8 mouse cellular contexts compared by ENCODE assay signal in the genomic region with DNA sequence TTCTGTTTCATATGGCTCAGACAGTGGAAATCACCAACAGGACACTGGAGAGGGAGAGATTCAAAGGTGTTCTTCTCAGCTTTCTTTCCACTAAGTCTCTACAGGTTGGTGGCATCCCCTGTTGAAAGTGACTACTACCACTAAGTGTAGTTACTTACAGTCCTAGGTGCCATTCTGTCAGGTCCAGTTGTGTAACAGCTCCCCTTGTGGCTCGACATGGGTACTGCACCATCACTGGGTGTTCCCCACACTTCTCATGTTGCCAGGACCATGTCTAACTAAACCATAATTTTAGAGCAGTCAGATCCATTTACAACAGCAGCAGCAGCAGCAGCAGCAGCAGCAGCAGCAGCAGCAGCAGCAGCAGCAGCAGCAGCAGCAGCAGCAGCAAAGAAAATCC.
DNase-seq lines count a peak whose midpoint lies in the region; ATAC-seq and TF ChIP-seq lines count a peak whose summit lies in the region.

No protein-coding gene starts in this region.

- 0 out of 2 replicates have a peak, but pooled peaks have one; percentile 45 for ATAC-seq in heart, embryonic 12.5 days (ENCODE audit: insufficient number of reproducible peaks, low FRiP score)
- peak; percentile 95 for ATAC-seq in megakaryocyte progenitor cell, adult 5-6 weeks (replicated peaks; ENCODE audit: poor library complexity)

- no peak for DNase-seq in heart, postnatal 25 days (ENCODE audit: low spot score)
- DNase-seq in ES-CJ7 (ENCODE audit: low read depth, low spot score): peak; percentile 44
- DNase-seq in cerebellum, adult 2 months: peak in 1 of 2 experiments; percentile 18
- DNase-seq in frontal cortex, postnatal 36 days (ENCODE audit: low spot score in 2 of 2): peak; percentile 18 to 38
- DNase-seq in layer of hippocampus, postnatal 10 days (ENCODE audit: low spot score in 2 of 2): peak; percentile 52
- peak; percentile 26 for DNase-seq in thymus, postnatal 14 days

- H3K9ac ChIP-seq in heart, embryonic 12.5 days: no peak overlapping the region

- peak; percentile 66 for TF ChIP-seq CTCF in cerebellum, adult 2 months (IDR thresholded peaks at IDR 0.05; ENCODE audit: borderline replicate concordance, insufficient read depth, low read depth, low read length)

- H3K27me3 ChIP-seq in heart, embryonic 12.5 days (replicated peaks): no peaks in the 10 kb centered on the region
- no peaks in the 10 kb centered on the region for H3K27me3 ChIP-seq in cerebellum, adult 2 months (ENCODE audit: control insufficient read depth, insufficient read depth, low read length)

- no peak overlapping the region for H3K4me3 ChIP-seq in heart, embryonic 12.5 days
- H3K4me3 ChIP-seq in cerebellum, adult 2 months (replicated peaks; ENCODE audit: insufficient read depth, low read depth, low read length): no peak overlapping the region

- no peaks in the 10 kb centered on the region for H3K9me3 ChIP-seq in heart, embryonic 12.5 days (replicated peaks)

- TF ChIP-seq POLR2A in cerebellum, adult 2 months (IDR thresholded peaks at IDR 0.05; ENCODE audit: borderline replicate concordance, insufficient read depth, low read length): no peak

- no peak overlapping the region for H3K4me2 ChIP-seq in heart, embryonic 12.5 days

- no peaks in the 10 kb centered on the region for H3K36me3 ChIP-seq in heart, embryonic 12.5 days

- WGBS in heart, embryonic 12.5 days: 0% methylated on average over 1 of the region's 1 CpGs
- WGBS in cerebellum, adult 2 months: 0% methylated on average over 1 of the region's 1 CpGs

- H3K27ac ChIP-seq in heart, embryonic 12.5 days (ENCODE audit: poor library complexity, severe bottlenecking): no peak overlapping the region
- no peak overlapping the region for H3K27ac ChIP-seq in cerebellum, adult 2 months (ENCODE audit: insufficient read depth, low read length)

- intact Hi-C loops in heart, postnatal 25 days (cut with DNase I): loop anchor here (10.0 kb wide), 1 partner anchor 91 kb away; no protein-coding TSS in a partner anchor

- H3K4me1 ChIP-seq in heart, embryonic 12.5 days (replicated peaks): no peaks in the 10 kb centered on the region
- no peaks in the 10 kb centered on the region for H3K4me1 ChIP-seq in cerebellum, adult 2 months (ENCODE audit: control insufficient read depth, insufficient read depth, low read length)
